Mouse (Mus musculus): ENCODE data around the gene Tmem242.

DNA sequence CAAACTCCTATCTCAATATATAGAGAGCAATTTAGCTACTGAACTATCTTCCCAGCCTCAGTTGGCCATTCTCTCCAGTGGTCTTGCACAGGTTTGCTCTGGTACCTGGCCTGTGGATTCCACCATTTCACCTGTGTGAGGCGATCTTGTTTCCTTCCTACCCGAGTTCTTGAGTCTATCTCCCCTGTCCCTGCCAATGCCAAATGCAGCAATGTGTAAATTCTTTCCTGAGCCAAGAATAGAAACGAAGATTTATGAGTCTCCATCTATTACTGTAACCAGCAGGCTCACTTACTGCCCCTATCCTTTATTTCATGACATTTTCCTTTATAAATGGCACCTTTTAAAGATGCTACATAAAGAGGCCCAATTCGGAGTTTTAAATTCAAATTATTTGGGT is 69.0 kb downstream of the Tmem242 start:
- TF ChIP-seq EP300 (IDR thresholded peaks at IDR 0.05; ENCODE audit: low read depth), result no peak
- no peak for TF ChIP-seq CTCF (IDR thresholded peaks at IDR 0.05; ENCODE audit: low read depth)

Data from liver, postnatal 0 days (tissue).